Mouse (Mus musculus) frontal cortex, adult 2 months (tissue): Measurements from ENCODE around the gene Gm21693. TPM values are rescaled to one million over a fixed set of nuclear protein-coding genes. Genes with fewer than 3 reads are reported as not detected.
"Not testable (repeated sequence)": the region's sequence is repeated elsewhere in the genome, so short reads cannot be mapped to it uniquely, and the experiment has no call there.

Experiments
- DNase-seq, 2 experiments: peaks; one replicate each; pipeline ENCODE4 v3.0.0; 2022; ENCODE audit warnings: low spot score in 1 of 2; ENCODE audit errors: extremely low spot score in 1 of 2
- polyA plus RNA-seq: library from polyadenylated mRNA; depleted of rRNA; stranded (reverse); fragments of >200 nt; gene quantifications from 2 replicates; pipeline ENCODE4 v1.2.3, GENCODE M21; 2012; rRNA removed

The Gm21693 gene
- polyA plus RNA-seq: not detected in 2 replicates

DNA sequence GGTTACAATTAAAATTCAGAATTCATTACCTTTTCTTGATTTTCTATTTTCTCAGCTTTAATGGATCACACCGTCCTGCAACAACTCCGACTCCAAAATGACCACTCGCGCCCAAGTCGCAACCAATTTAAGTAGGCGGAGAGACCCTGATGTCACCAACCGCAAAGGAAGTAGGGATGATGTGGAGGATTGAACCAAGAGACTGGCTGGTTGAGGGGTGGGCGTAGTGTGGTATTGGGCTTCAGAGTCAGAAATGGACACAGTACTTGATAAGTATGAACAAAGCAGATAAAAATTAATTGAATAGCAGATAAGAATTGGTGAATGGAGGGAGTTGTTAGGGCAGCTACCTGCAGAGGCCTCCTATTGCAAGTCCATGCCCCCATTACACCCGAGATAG lies at the start of gene Gm21693:
Gene Gm21693, minus strand, starts transcription at position 101 of the 400 bp plus-strand sequence.
- DNase-seq: not testable (repeated sequence)

DNA sequence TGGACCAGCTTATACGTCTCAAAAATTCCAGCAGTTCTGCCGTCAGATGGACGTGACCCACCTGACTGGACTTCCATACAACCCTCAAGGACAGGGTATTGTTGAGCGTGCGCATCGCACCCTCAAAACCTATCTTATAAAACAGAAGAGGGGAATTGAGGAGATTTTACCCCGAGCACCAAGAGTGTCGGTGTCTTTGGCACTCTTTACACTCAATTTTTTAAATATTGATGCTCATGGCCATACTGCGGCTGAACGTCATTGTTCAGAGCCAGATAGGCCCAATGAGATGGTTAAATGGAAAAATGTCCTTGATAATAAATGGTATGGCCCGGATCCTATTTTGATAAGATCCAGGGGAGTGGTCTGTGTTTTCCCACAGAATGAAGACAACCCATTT lies 4.5 kb downstream of the Gm21693 start:
- peak; percentile 0 to 24 for DNase-seq

DNA sequence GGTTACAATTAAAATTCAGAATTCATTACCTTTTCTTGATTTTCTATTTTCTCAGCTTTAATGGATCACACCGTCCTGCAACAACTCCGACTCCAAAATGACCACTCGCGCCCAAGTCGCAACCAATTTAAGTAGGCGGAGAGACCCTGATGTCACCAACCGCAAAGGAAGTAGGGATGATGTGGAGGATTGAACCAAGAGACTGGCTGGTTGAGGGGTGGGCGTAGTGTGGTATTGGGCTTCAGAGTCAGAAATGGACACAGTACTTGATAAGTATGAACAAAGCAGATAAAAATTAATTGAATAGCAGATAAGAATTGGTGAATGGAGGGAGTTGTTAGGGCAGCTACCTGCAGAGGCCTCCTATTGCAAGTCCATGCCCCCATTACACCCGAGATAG lies 38.8 kb downstream of the Gm21693 start, which contains the start of gene Gm21677:
Gene Gm21677, minus strand, starts transcription at position 101 of the 400 bp plus-strand sequence.
- DNase-seq: not testable (repeated sequence)

Other genes with a start within 250 kb of the Gm21693 start
- gene Gm21677, start 38.9 kb downstream of the Gm21693 start, polyA plus RNA-seq: not detected in 2 replicates
- not detected in 2 replicates for gene Gm21704, start 64.8 kb upstream of the Gm21693 start, polyA plus RNA-seq
- not detected in 2 replicates for gene Gm21708, start 64.8 kb upstream of the Gm21693 start, polyA plus RNA-seq